Mouse (Mus musculus) lung, postnatal 14 days (tissue): ENCODE measurements around the gene Slc35b4.

Source experiments
- DNase-seq: peaks from one replicate; pipeline ENCODE4 v3.0.0; 2021

Slc35b4 gene

GRCm38 (mm10) chr6:34168834-34169233, 8.1 kb downstream of the Slc35b4 start:
- no peak for DNase-seq

GRCm38 (mm10) chr6:34163014-34163413, 13.9 kb downstream of the Slc35b4 start:
- DNase-seq = no peak

GRCm38 (mm10) chr6:34162607-34163006, 14.3 kb downstream of the Slc35b4 start:
- no peak for DNase-seq

- no peak for DNase-seq
These were observed 15.4 kb downstream of the Slc35b4 start for GRCm38 (mm10) chr6:34161511-34161910.

- no peak for DNase-seq
These were observed 16.0 kb downstream of the Slc35b4 start for GRCm38 (mm10) chr6:34160816-34161310.

GRCm38 (mm10) chr6:34159998-34160815, 16.7 kb downstream of the Slc35b4 start:
- peak; percentile 21 for DNase-seq

GRCm38 (mm10) chr6:34156841-34157748, 19.8 kb downstream of the Slc35b4 start:
- DNase-seq = no peak

- DNase-seq = peak; percentile 4
These were observed 20.9 kb downstream of the Slc35b4 start for GRCm38 (mm10) chr6:34156057-34156456.

- DNase-seq = no peak
These were observed 21.6 kb downstream of the Slc35b4 start for GRCm38 (mm10) chr6:34155137-34155804.

- DNase-seq = peak; percentile 52
These were observed 22.7 kb downstream of the Slc35b4 start for GRCm38 (mm10) chr6:34154202-34154601.

GRCm38 (mm10) chr6:34153069-34154052, 23.6 kb downstream of the Slc35b4 start:
- DNase-seq = no peak

GRCm38 (mm10) chr6:34149821-34150220, 27.1 kb downstream of the Slc35b4 start:
- DNase-seq = no peak

GRCm38 (mm10) chr6:34149066-34149465, 27.8 kb downstream of the Slc35b4 start:
- DNase-seq = no peak

GRCm38 (mm10) chr6:34148639-34149038, 28.3 kb downstream of the Slc35b4 start:
- DNase-seq = no peak

- DNase-seq = no peak
These were observed 28.9 kb downstream of the Slc35b4 start for GRCm38 (mm10) chr6:34148021-34148420.

- DNase-seq = peak; percentile 2
These were observed 30.9 kb downstream of the Slc35b4 start for GRCm38 (mm10) chr6:34146042-34146441.

GRCm38 (mm10) chr6:34142931-34143330, 34.0 kb downstream of the Slc35b4 start:
- no peak for DNase-seq

- no peak for DNase-seq
These were observed 38.5 kb downstream of the Slc35b4 start for GRCm38 (mm10) chr6:34138366-34138765.

GRCm38 (mm10) chr6:34132391-34132790, 44.5 kb downstream of the Slc35b4 start:
- no peak for DNase-seq

GRCm38 (mm10) chr6:34129261-34129660, 47.6 kb downstream of the Slc35b4 start:
- no peak for DNase-seq

- DNase-seq = no peak
These were observed 52.5 kb downstream of the Slc35b4 start for GRCm38 (mm10) chr6:34124401-34124800.
